Mouse (Mus musculus) megakaryocyte, embryonic 14.5 days (primary cell): Measurements from ENCODE around the gene Gm49711. TPM values are rescaled to one million over a fixed set of nuclear protein-coding genes. Genes with fewer than 3 reads are reported as not detected.

Experiments used
- H3K27me3 ChIP-seq: replicated peaks from 2 replicates; pipeline ENCODE3; 2012; ENCODE audit warnings: inconsistent platforms
- H3K36me3 ChIP-seq: replicated peaks from 2 replicates; pipeline ENCODE3; 2012; ENCODE audit warnings: low read length, inconsistent platforms, mixed read lengths
- H3K4me1 ChIP-seq: 2 replicates; pipeline ENCODE4 v1.6.1; 2012; ENCODE audit warnings: inconsistent platforms
- H3K4me3 ChIP-seq: replicated peaks from 2 replicates; pipeline ENCODE3; 2012; ENCODE audit warnings: moderate library complexity, mild to moderate bottlenecking, inconsistent platforms
- H3K9me3 ChIP-seq: 2 replicates; pipeline ENCODE4 v1.6.1; 2012; ENCODE audit warnings: inconsistent platforms
- FLI1 ChIP-seq: IDR thresholded peaks from 2 replicates; pipeline ENCODE4 v1.6.1; 2012; ENCODE audit warnings: low read length, inconsistent platforms, mixed read lengths
- GATA1 ChIP-seq: IDR thresholded peaks from 3 replicates; pipeline ENCODE4 v1.6.1; 2012; ENCODE audit warnings: mixed read lengths, low read length, inconsistent platforms, borderline replicate concordance
- polyA plus RNA-seq: library from polyadenylated mRNA; stranded (reverse); fragments of >175 nt; gene quantifications from 2 replicates; pipeline ENCODE4 v1.2.3, GENCODE M21; 2012; ENCODE audit warnings: low replicate concordance; ENCODE audit not compliant: insufficient read depth

The Gm49711 gene
- not detected in 2 replicates for polyA plus RNA-seq

DNA sequence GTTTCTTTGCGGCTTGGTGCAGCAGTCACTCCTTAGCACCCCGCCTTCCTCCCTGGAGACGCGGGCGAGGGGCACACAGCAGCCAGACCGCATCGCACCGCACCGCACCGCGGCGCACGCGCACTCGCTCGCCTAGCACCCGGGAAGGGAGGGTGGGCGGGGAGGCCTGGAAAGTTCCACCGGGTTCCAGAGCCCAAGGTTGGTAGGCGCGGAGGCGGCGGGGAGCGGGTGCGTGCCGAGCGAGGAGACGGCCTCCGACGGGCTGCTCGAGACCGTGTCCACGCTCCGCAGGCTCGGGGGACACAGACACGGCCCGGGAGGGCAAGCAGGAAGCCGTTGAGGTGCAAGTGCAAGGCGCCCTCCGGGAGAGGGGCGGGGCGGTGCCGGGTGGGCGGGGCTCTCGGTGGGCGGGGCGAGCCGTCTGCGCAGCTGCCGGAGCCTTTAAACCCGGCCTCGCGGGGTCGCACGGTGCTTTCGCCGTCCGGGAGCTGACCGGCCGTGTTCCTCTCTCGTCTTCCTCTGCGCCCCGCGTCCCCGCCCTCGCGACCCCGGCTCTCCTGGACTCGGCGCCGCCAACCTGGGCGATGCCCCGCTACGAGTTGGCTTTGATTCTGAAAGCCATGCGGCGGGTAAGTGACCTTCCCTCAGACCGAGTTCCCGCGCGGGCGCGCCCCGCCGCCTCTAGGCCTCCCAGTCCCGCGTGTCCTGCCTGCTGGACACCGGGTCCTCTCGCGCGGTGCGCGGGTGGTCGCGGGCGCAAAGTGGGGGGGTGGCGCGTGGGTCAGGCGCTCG, at the start of gene Gm49711, which contains the start of the genes Mrps6 and Slc5a3:
Gm49711 (plus strand) TSS at position 465 of the 792 bp plus-strand sequence.
Mrps6 (plus strand) TSS at position 419 of the 792 bp plus-strand sequence.
Slc5a3 (plus strand) TSS at position 471 of the 792 bp plus-strand sequence.
- Histone ChIP-seq H3K4me3 (peak within 1 kb of the TSS; percentile 98), H3K9me3 (peaks cover 19% of the 10 kb centered on the region), H3K36me3 (peaks cover 30% of the 10 kb centered on the region), H3K27me3 (peaks cover 7% of the 10 kb centered on the region), H3K4me1 (peaks cover 39% of the 10 kb centered on the region)
- TF ChIP-seq GATA1, result no peak
- no peak for TF ChIP-seq FLI1

- no peaks in the 10 kb centered on the region for H3K4me1 ChIP-seq
These were observed 48.5 kb upstream of the Gm49711 start for GRCm38 (mm10) chr16:92009586-92009985.

DNA sequence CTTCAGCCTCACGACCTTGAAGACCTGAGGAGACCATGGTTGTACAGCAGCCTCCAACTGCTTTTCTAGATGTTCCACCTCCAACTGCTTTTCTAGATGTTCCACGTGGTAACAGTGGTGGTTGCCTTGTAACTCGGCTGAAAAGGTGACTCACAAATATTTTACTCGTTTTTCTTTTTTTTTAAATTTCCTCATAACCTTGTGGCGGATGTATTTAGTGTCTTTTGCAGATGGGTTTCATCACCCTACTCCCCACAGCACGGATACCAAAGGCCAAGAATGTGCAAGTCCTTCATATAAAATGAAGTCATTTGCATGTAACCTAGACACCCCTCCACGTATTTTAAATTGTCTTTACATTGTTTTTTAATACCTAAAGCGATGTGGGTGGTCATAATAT, 41.3 kb upstream of the Gm49711 start:
- H3K9me3 ChIP-seq, result peaks cover 3% of the 10 kb centered on the region; the same call in 1 of the 2 replicates
- no peak overlapping the region for H3K4me3 ChIP-seq
- no peaks in the 10 kb centered on the region for H3K36me3 ChIP-seq
- TF ChIP-seq FLI1, result no peak
- H3K4me1 ChIP-seq, result peaks cover 40% of the 10 kb centered on the region
- peaks cover 17% of the 10 kb centered on the region for H3K27me3 ChIP-seq

More at GRCm38 (mm10) chr16:92009586-92009985, 48.5 kb upstream of the Gm49711 start:
- peaks cover 26% of the 10 kb centered on the region for H3K9me3 ChIP-seq
- H3K4me3 ChIP-seq, result no peak overlapping the region
- no peaks in the 10 kb centered on the region for H3K36me3 ChIP-seq
- H3K27me3 ChIP-seq, result peaks cover 17% of the 10 kb centered on the region
- TF ChIP-seq GATA1 (no peak), FLI1 (no peak)

DNA sequence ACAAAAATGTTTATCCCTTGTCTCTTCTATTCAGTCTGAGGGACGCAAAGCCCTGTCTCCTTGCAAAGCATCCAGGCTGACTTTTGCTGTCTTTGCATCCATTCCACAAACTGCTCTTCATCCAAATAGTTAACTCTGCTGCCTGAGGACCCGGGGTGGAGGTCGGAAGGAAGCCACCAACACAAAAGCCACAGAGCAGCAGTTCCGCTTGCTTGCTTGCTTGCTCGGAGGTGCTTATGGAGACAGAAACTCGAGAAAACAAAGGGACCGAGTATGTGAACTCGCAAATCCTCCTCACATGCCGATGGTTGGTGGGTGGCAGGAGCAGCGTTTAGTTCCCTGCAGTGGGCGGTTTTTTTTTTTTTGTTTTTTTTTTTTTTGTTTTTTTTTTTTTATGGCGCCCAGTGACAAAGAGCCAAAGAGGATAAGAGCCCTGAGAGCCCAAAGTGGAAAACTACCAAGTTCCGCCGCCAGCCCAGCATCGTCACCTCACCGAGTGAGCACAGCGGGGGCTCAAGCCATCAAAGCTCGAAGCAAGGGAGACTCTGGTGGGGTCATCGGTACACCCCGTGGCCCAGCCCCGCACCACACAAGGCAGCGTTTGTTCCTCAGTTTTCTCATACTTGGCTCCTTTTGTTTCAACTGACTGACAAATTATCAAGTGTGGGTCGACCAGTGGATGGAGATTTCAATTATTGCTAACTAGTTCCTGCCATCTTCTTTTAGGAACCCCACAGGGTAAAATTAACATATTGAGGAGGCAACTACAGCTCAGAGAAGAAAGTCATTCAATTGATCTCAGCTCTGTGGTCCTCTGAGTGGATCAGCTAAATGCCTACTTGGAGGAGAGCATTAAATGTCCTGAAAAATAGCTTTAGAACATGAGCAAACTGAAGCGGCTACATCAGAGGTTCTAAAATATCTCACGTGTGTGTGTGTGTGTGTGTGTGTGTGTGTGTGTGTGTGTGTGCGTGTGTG, 38.7 kb upstream of the Gm49711 start:
- Histone ChIP-seq H3K9me3 (peaks cover 3% of the 10 kb centered on the region; the same call in 1 of the 2 replicates), H3K4me1 (peaks cover 57% of the 10 kb centered on the region), H3K4me3 (peak overlapping the region; percentile 91), H3K36me3 (no peaks in the 10 kb centered on the region), H3K27me3 (peaks cover 7% of the 10 kb centered on the region)
- no peak for TF ChIP-seq GATA1
- no peak for TF ChIP-seq FLI1

DNA sequence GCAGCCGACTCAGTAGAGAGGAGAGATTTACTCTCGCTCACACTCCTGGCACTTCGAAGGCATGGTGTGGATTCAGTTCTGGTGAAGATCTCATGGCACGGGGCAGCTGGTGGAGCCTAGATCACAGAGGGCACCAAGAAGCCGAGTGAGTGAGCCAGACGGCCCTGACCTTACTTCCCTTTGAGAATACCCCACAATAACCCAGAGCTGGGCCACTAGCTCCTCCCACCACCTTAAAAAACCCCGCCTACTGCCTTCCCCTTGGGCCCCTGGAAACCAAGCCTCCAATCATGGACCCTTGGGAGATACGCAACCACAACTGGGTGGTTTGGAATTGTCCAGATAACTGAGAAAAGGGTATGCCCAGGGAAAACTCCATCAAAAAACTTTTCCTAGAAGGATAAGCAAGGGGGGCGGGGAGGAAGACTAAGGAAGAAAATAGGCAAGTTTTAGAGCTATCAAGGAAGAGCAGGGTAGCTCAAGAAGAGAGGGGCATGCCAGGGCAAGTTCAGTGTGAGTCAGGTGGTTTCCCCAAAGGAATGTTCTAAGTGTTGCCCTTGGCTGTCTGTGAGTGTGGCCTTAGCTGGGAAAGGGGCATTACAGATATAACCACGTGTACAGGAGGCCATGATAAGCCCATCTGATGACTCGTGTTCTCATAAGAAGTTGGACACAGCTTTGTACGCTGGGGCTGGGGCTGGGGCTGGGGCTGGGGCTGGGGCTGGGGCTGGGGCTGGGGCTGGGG, 36.3 kb upstream of the Gm49711 start:
- Histone ChIP-seq H3K36me3 (no peaks in the 10 kb centered on the region), H3K9me3 (peaks cover 10% of the 10 kb centered on the region; the same call in 1 of the 2 replicates), H3K27me3 (peaks cover 8% of the 10 kb centered on the region), H3K4me1 (peaks cover 57% of the 10 kb centered on the region), H3K4me3 (peak overlapping the region; percentile 51)
- TF ChIP-seq GATA1 (no peak), FLI1 (no peak)

- peaks cover 12% of the 10 kb centered on the region; the same call in 1 of the 2 replicates for H3K9me3 ChIP-seq
- peaks cover 56% of the 10 kb centered on the region for H3K4me1 ChIP-seq
- TF ChIP-seq FLI1, result no peak
- no peak for TF ChIP-seq GATA1
- no peak overlapping the region for H3K4me3 ChIP-seq
- H3K27me3 ChIP-seq, result peaks cover 16% of the 10 kb centered on the region
- no peaks in the 10 kb centered on the region for H3K36me3 ChIP-seq
These were observed 35.4 kb upstream of the Gm49711 start for GRCm38 (mm10) chr16:92022494-92023283.

DNA sequence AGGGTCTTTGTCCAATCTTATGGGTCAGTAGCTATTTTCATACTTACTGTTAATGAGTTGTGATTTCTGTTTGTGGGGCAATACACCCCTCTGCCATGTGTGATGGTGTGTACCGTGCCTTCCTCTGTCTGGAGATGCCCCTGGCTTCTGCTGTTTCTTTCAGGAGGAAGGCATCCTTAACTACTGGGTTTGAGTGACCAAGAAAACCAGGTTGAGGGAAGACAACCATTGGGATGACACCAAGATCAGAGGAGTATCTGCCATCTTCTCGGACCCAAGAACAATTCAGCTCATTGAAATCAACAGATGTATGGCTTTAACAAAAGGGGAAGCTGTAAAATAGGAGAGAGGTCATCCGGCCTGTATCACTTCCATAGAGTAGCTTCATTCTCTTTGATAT, 24.8 kb upstream of the Gm49711 start:
- no peaks in the 10 kb centered on the region for H3K36me3 ChIP-seq
- peaks cover 46% of the 10 kb centered on the region for H3K9me3 ChIP-seq
- TF ChIP-seq GATA1 (no peak), FLI1 (no peak)
- H3K27me3 ChIP-seq, result peaks cover 39% of the 10 kb centered on the region
- H3K4me3 ChIP-seq, result no peak overlapping the region
- H3K4me1 ChIP-seq, result peaks cover 3% of the 10 kb centered on the region; the same call in 1 of the 2 replicates

GRCm38 (mm10) chr16:92034676-92035075, 23.4 kb upstream of the Gm49711 start:
- peaks cover 38% of the 10 kb centered on the region for H3K27me3 ChIP-seq
- H3K4me3 ChIP-seq, result no peak overlapping the region
- no peaks in the 10 kb centered on the region for H3K36me3 ChIP-seq
- H3K4me1 ChIP-seq, result peaks cover 6% of the 10 kb centered on the region
- peaks cover 45% of the 10 kb centered on the region for H3K9me3 ChIP-seq
- TF ChIP-seq FLI1 (no peak), GATA1 (no peak)

- Histone ChIP-seq H3K27me3 (peaks cover 31% of the 10 kb centered on the region), H3K9me3 (peaks cover 31% of the 10 kb centered on the region), H3K4me3 (no peak overlapping the region), H3K4me1 (peaks cover 6% of the 10 kb centered on the region), H3K36me3 (no peaks in the 10 kb centered on the region)
- TF ChIP-seq GATA1 (no peak), FLI1 (no peak)
These were observed 21.4 kb upstream of the Gm49711 start for GRCm38 (mm10) chr16:92036701-92037100.
